Mouse (Mus musculus): ENCODE results near the gene B4galnt3.

The B4galnt3 gene

GRCm38 (mm10) chr6:120183771-120184170 is 110.6 kb downstream of the B4galnt3 start:
- no peak for DNase-seq

DNA sequence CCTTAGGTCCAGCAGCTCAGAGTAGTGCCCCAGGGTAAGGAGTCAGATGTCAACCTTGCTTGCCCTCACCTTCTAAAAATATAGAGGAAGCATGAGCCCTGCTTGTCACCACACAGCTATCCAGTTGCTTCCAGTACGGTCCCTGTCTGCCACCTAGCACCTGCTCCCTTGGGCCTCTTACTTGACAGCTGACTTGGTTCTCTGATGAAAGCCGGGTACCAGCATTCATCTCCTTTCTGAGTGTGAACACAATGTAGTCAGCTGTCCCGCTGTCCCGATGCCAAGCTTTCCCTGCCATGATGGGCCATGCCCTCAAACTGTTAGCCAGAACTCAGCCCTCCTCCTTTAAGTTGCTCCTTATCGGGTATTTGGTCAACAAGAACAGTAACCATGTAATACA is 112.2 kb downstream of the B4galnt3 start:
- no peak for DNase-seq

DNA sequence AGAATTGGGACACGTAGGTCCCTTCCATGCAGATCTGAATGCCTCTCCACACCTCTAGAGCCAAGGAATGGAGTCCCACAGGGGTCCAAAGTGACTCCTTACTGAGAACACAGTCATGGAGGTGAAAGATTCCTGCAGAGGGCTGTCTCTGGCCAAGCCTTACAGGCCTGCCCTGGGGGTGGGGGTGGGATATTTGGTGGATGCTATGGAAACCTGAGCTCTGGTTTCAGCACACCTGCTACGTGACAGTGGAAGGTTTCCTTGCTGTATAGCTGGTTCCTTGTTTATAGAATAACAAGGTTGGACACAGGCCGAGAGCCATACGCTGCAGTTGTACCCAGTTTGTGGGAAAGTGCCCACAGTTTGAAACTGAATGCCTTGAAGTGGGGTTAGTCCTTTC is 113.9 kb downstream of the B4galnt3 start:
- DNase-seq: no peak

GRCm38 (mm10) chr6:120179756-120180206 is 114.6 kb downstream of the B4galnt3 start:
- no peak for DNase-seq

DNA sequence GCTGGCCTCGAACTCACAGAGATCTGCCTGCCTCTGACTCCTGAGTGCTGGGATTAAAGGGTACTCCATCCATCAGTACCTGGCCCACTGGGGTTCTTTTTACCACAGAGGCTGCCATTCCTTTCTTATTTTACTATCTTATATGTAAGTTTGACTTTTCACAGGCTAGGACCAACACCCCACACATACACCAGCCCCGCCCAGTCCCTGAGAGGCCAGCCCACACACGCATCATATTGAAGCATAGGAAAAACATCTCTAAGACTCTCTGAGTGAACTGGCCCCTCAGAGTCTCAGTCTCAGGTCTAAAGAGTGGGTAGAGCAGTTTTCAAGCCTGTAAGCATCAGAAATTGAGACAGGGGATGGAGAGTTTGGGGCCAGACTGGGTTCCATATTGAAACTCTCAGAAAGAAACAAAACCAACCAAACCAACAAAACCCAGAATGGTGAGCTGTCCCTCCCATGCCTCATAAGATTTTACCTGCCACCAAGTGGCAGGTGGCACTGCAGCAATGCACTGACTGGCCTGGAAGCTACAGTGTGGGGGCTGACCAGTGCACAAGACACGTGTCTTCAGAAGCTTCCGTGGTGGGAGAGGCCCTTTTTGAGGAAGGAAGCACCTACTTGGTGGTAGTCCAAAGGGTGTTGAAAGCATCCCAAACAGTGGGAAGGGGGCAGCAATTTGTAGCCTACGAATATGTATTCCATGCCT is 115.2 kb downstream of the B4galnt3 start:
- DNase-seq: no peak

DNA sequence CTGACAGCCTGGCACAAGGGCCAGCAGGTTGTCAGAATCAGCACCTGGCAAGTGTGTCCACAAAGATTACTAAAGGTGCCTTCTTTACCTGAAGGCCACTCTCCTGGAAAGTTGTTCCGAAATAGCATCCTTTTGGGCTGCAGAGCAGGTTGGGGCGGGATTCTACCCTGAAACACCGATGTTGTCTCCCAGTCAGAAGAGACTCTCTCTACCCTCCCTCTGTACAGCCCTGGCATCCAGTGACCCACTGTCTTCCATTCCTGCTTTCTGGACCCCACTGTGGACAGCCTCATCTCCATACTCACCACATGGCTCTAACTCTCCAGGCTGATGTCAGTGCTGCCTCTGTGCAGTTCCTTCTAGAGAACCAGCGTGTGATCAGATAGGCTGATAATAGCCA is 118.7 kb downstream of the B4galnt3 start:
- DNase-seq: no peak

GRCm38 (mm10) chr6:120174602-120175115 is 119.7 kb downstream of the B4galnt3 start:
- no peak for DNase-seq

- no peak for DNase-seq
Observed at GRCm38 (mm10) chr6:120174028-120174601, 120.2 kb downstream of the B4galnt3 start.

- DNase-seq: no peak
Observed at GRCm38 (mm10) chr6:120172294-120173017, 121.9 kb downstream of the B4galnt3 start.

GRCm38 (mm10) chr6:120167574-120167973 is 126.8 kb downstream of the B4galnt3 start:
- no peak for DNase-seq

DNA sequence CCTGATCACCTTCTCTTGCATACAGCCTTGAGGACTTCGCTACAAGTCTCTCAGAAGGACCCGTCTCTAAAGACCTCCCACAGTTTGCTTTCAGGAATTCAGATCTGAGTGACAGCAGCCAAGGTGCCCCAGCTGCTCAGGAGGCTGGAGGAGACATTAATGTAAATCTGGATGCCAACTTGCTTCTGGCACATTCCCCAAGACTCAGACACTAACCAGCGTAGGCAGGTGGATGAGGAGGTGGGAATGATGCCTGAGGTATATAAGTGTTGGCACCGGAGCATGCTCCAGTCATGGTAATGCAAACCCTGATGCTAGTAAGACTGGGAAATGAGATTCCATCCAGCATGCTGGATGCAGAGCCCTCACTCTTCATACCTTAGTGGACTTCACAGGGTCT is 129.6 kb downstream of the B4galnt3 start:
- DNase-seq: peak; percentile 33

DNA sequence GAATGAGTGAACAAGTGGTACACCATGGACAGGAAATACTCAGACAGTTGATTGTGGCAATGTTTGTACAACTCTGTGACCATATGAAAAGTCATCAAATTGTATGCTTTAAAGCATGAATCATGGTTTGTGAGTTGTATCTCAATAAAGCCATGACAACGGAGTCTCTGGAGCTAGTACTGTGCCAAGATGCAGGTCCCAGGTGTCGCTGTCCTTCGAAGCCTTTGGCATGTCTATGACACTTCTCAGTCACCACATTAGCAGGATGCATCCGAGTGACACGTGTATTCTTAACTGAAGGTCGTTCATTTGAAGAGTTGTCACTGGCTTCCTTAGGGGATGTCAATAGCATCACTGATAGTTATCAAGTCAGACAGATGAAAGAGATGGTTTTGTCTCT is 131.4 kb downstream of the B4galnt3 start:
- no peak for DNase-seq

DNA sequence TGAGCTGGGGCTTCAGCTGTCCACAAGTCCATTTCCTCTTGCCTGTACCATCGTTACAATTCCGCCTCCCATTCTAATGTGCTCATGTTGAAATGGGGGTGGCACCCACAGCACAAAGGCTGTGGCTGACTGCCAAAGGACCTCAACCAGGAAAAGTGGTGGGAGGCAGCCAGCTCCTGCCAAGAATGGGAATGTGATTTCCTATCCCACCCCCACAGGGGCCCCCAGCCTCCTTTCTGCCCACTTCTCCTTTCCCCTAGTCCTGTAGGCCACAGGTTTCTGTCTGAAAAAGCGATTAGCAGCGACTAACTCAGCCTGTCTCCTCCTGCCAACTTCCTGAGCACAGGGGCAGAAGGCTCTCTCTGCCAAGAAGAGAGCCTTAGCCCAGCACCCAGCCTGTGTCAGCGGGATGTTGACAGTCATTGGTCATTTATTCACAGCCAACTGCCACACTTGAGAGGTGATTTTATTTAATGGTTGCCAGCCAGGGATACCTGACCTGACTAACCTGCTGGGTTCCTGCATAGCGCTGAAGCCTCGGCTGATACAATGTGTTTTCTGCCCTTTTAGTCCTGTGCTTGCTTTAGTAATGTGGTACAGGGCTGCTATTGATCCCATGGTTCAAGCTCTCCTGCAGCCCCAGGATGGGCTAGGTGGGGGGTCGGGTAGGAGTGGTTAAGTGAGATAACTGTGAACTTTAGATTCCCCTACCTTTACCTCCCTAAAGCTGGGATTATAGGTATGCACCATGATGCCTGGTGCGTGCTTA is 135.0 kb downstream of the B4galnt3 start:
- DNase-seq: peak; percentile 47

DNA sequence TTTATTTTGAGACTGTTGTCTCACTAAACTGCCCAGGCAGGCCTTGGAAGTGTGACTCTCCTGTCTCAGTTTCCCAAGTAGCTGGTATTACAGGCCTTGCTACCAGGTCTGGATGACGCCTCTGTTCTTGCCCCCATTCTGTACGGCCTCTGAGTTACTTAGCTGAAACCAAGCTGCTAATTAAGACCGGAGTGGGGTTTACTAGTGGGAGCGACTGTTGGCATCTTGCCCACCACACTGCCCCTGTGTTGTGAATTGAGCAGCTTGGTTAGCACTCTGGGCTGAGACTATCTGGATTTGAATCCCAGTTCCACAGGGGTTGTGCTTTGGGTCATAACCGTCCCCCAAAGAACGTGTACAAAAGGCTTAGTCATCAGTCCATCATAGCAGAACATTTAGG is 136.9 kb downstream of the B4galnt3 start:
- no peak for DNase-seq

- DNase-seq: no peak
Observed at GRCm38 (mm10) chr6:120155510-120155909, 138.8 kb downstream of the B4galnt3 start.

GRCm38 (mm10) chr6:120154526-120155309 is 139.6 kb downstream of the B4galnt3 start:
- no peak for DNase-seq

Data from right cerebral cortex, postnatal 25 days (tissue).